Mouse (Mus musculus) natural killer cell, adult 2 months (primary cell): ENCODE measurements around the gene Dmrt1.

Source experiments
- DNase-seq, 2 experiments: peaks; one replicate each; pipeline ENCODE4 v3.0.0; 2022; ENCODE audit warnings: low spot score in 2 of 2

The Dmrt1 gene

GRCm38 (mm10) chr19:25622291-25623251 lies 117.2 kb downstream of the Dmrt1 start:
- DNase-seq: peak; percentile 14 to 45

GRCm38 (mm10) chr19:25628490-25628889 lies 123.1 kb downstream of the Dmrt1 start:
- peak in 1 of 2 experiments; percentile 31 for DNase-seq

DNA sequence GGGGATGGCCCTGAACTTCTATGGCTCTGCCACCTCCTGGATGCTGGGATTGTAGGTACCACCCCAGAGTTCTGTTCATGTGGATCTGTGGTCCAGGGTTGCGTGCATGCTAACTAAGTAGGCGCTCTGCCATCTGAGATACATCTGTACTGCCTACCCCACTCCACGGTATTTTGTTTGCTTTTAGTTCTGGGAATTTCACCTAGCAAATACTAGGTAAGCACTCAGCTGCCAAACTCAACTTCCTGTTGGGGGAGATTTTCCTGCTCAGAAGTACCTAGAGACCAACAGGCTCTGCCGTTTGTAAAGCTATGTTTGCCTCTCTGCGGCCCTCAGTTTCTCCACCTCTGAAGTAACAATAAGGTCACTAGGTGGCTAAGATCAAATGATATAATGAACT lies 129.7 kb downstream of the Dmrt1 start:
- DNase-seq: no peak

DNA sequence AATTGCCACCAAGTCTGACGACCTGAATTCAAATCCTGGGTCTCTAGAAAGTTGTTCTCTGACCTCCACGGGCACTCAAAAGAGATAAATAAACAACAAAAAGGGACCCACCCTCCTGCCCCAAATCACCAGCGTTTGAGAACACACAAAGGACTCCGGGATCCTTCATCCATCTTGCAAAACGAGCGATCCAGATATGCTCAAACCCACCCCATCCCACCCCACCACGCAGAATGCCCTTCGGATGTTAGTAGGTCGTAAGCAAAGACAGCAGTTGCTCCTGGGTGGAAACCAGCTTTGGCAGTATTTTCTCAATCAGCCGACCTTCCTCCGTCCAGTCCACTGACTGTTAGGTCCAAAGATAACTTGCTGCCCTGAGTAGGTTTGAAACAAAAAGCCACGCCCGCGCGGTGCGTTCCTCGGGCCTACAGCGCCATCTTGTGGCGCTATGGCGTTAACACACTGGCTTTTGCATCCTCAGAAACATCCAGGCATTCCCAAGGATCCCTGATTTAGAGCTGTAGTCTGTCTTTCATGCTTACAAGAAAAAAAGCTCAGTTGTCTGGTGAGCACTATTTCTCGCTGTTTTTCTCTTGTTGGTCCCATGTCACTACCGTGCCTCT lies 130.3 kb downstream of the Dmrt1 start:
- DNase-seq: peak in 1 of 2 experiments; percentile 12

- no peak for DNase-seq
Measured at GRCm38 (mm10) chr19:25638766-25639361, 133.4 kb downstream of the Dmrt1 start.

- no peak for DNase-seq
Measured at GRCm38 (mm10) chr19:25641786-25642185, 136.4 kb downstream of the Dmrt1 start.

GRCm38 (mm10) chr19:25647136-25647535 lies 141.7 kb downstream of the Dmrt1 start:
- no peak for DNase-seq

GRCm38 (mm10) chr19:25648701-25649100 lies 143.3 kb downstream of the Dmrt1 start:
- no peak for DNase-seq

GRCm38 (mm10) chr19:25650474-25650873 lies 145.1 kb downstream of the Dmrt1 start:
- DNase-seq: no peak

- no peak for DNase-seq
Measured at GRCm38 (mm10) chr19:25652560-25652959, 147.1 kb downstream of the Dmrt1 start.
